Mouse (Mus musculus) Patski (cell line): ENCODE measurements around the gene Sft2d1. TPM values are rescaled to one million over a fixed set of nuclear protein-coding genes. Genes with fewer than 3 reads are reported as not detected.

ENCODE experiments used
- ATAC-seq: fragments of 100-300 bp; one replicate; pipeline ENCODE4 v1.8.0; 2021
- CTCF ChIA-PET: fragments of 350-600 bp; sonication (Branson Sonifier 250); formaldehyde crosslinking; loops from one replicate; lab custom pipeline; 2022; ENCODE audit warnings: inconsistent platforms; lab: Charles Lee
- POLR2A ChIA-PET: fragments of 350-600 bp; sonication (Branson Sonifier 250); formaldehyde crosslinking; loops from one replicate; lab custom pipeline; 2022; ENCODE audit warnings: antibody characterized with exemption, inconsistent platforms; lab: Charles Lee
- DNase-seq: peaks from one replicate; pipeline ENCODE4 v3.0.0-alpha.2; 2011; ENCODE audit warnings: low read depth, low spot score
- H3K27me3 ChIP-seq: fragments of 371-371 bp; one replicate; pipeline ENCODE4 v1.5.1; 2021
- CTCF ChIP-seq: fragments of 100-300 bp; IDR thresholded peaks from one replicate; pipeline ENCODE4 v1.5.1; 2021
- in situ Hi-C: fragments of 300-500 bp; cut with MboI; formaldehyde crosslinking; loops from 3 replicates; pipeline ENCODE4 v1.11.1; 2018; ENCODE audit warnings: low pct_unique_long_range_greater_than_20kb, mixed read lengths
- polyA plus RNA-seq: library from polyadenylated mRNA; unstranded; gene quantifications from one replicate; pipeline ENCODE4 v1.2.3, GENCODE M21; 2021

The Sft2d1 gene
- polyA plus RNA-seq, 1 experiment from 2014 or later: 61.2 TPM

DNA sequence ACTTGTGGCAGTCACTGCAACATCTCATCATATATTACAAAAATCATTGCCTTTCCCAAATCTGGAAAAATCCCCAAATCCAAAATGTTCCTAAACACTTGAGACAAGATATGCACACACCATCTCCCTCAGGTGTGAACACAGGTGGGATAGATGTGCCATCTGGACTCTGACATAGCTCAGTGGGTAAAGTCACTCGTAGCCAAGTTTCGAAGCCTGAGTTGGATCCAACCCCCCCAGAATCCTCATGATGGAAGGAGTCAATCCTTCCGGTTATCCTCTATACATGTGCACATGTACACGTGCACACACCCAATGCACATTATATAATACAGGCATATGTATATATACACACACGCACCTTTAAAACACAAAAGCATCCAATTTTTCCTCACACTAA, 50.0 kb downstream of the Sft2d1 start:
- ChIA-PET POLR2A (no interaction called here), CTCF (no interaction called here)
- no peak for ATAC-seq
- TF ChIP-seq CTCF: no peak
- no peak for DNase-seq
- in situ Hi-C loops: no loop called here
- peaks cover 12% of the 10 kb centered on the region for H3K27me3 ChIP-seq

DNA sequence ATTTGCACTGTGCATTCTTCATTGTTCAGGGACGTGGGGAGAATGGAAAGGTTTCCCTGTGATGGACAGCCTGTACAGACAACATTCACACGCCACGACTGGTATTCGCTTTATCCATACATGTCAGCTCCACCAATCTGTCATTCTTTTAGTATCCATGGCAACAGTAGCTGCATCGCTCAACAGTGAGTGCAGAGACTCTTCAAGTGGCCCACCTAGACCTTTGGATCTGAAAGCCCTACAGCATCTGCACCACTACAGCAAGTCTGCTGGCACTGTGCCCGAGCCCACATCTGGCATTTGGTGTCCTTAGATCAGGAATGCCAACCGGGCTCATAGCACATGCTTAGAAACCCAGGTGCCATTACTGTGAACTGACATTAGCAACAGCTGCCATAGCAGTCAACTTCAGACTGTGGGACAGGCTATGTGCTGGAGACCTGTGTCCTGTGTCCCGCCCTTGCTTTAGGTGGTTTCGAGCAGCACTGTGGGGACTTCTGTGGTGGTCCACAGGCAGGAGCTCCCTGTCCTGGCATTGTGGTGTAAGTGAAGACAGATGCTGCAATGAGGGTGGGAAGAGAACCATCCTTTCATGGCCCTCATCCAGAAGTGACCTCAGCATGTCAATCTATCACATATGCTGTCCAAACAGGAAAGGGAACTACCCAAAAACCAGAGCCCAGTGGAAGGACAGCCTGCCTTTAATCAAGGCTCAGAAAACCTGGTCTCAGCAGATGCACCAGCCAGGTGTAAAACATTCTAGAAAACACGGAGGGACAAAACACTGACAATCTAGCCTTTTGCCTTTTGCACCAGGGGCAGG, 50.6 kb downstream of the Sft2d1 start:
- ChIA-PET CTCF (interaction anchor here (0.9 kb wide), 1 partner anchor 159 kb away, joined by 3 read pairs; no protein-coding TSS in a partner anchor), POLR2A (no interaction called here)
- peaks cover 12% of the 10 kb centered on the region for H3K27me3 ChIP-seq
- ATAC-seq (no peak), DNase-seq (no peak)
- in situ Hi-C loops: no loop called here
- no peak for TF ChIP-seq CTCF

DNA sequence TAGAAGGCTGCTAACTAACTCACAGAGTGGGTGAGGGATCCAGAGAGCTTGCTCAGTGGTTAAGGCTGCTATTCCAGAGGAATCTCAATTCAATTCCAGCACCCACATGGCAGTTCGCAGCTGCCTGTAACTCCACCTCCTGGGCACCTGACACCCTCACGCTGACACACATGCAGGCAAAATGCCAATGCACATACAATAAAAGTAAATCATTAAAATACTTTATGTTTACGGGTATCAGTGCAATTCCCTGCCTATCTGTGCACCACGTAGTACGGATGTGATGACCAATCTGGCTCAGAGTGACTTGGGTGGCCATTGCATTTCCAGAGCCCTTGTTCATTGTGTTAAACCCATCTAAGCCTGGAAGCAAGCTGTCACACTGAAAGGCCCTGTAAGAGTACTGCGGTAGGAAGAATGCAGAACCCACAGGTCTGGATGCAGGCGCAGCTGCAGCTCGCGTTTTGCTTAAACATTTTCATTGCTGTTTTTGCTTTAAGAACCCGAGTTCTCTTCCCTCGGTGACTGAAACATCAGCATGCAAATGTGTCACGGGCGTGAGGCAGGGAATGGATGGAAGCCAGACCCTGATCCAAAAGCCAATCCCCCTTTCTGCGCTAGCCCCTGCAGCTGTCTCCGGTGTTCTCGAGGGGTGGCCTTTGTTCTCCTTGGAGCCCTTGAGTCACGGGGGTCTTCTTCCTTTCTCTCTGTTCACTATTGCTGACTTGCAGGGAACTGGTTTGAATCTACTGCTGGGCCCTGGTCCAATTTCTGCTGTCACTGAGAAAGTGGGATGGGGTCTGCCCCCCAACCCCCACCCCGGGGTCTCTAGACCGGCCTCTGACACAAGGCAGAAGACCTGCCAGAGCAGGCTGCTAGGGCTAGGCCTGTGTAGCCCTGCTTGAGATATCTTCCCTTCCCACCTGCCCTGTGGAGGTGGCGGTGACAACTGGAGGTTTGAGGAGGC, 56.9 kb downstream of the Sft2d1 start:
- DNase-seq (no peak), ATAC-seq (no peak)
- H3K27me3 ChIP-seq: peaks cover 8% of the 10 kb centered on the region
- in situ Hi-C loops: no loop called here
- POLR2A ChIA-PET: no interaction called here
- TF ChIP-seq CTCF: no peak
- CTCF ChIA-PET: interaction anchor here (1.7 kb wide), 1 partner anchor 103 kb away, joined by 4 read pairs; no protein-coding TSS in a partner anchor

DNA sequence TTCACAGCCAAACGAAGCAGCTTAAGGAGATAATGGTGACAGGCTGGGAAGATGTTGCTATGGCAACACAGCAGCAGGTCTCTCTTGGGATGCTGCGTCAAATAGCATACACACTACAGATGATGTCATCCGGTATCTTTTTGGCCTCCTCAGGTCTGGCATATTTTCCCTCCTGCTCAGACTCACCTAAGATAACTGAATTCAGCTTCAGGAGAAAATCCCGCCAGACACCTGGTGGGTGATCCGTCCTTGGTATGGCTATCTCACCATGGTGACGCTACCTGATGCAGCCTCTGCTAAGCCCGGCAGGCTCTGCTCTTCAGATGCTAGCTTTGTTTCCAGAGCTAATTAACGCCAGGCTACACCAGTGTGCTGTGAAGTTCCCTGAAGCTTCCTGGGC, 57.7 kb downstream of the Sft2d1 start:
- DNase-seq (no peak), ATAC-seq (no peak)
- H3K27me3 ChIP-seq: peaks cover 6% of the 10 kb centered on the region
- TF ChIP-seq CTCF: no peak
- in situ Hi-C loops: no loop called here
- ChIA-PET CTCF (no interaction called here), POLR2A (no interaction called here)

DNA sequence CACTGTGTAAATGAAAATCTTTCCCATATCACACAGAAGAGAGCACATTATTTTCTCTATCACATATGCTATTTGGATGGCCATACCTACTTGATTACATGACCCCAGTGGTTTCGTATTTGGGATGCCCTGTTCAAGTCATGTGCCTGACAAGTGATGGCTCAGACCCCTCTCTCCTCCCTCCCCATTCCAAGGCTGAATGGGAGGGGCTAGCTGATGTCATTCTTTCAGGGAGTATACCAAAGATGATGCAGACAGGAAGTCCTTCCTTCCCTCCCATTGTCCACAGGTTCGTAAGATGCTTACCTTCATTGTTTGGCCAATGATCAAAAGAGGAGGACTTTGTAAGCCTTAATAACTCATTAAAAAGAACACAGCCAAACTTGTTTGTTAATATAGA, 58.3 kb downstream of the Sft2d1 start:
- CTCF ChIA-PET: no interaction called here
- ATAC-seq: no peak
- peaks cover 6% of the 10 kb centered on the region for H3K27me3 ChIP-seq
- POLR2A ChIA-PET: no interaction called here
- TF ChIP-seq CTCF: no peak
- no peak for DNase-seq
- in situ Hi-C loops: no loop called here

DNA sequence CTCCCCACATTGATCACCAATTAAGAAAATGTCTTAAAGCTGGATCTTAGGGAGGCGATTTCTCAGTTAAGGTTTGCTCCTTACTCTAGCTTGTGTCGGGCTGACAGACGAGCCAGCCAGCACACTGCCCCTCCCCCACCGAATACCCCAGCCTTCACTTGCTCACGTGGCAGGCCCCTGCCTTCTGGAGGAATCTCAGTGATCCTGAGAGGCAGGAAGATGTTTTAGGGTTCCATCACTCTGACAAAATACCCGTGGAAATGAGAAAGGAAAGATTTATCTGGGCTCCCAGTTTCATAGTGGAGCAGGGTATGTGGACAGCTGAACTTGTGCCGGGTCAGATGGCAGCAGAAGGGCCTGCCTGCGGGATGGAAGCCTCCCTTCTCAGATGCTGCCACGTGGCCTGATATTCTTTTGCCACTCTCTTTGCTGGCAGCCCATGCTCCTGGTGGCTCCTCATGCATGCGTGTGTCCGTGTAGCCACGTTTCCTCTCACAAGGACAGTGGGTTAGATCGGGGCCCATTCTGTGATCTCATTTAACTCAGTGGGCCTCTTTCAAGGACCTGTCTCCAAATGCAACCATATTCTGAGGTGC, 59.8 kb downstream of the Sft2d1 start:
- POLR2A ChIA-PET: interaction anchor here (1.0 kb wide), 1 partner anchor 107 kb away, joined by 3 read pairs; no protein-coding TSS in a partner anchor
- TF ChIP-seq CTCF: no peak
- ATAC-seq (no peak), DNase-seq (no peak)
- CTCF ChIA-PET: interaction anchor here (1.4 to 1.8 kb wide), 2 partner anchors 58 to 90 kb away, joined by 3 to 4 read pairs; no protein-coding TSS in a partner anchor
- in situ Hi-C loops: loop anchor here (5.0 kb wide), 2 partner anchors 58 to 113 kb away; partner anchors contain the start of gene Sft2d1
- H3K27me3 ChIP-seq: peaks cover 6% of the 10 kb centered on the region

DNA sequence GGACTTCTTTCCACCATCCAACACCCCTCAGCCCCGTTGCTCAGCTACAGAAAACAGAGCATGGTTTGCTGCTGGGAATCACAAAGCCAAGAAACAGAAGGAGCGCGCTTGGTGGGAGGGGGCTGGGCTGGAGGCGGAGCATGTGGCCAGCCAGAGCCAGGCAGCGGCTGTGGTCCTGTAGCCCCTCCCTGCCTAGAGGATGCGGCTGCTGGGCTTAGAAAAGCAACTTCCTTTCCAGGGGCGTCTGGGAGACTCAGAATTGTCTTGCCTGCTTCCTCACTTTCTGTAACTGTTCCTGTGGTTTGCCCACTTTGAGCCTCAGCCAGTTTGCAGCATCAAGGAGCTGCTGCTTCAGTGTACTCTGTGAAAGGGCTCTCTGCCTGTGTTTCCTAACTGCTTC, 60.9 kb downstream of the Sft2d1 start:
- H3K27me3 ChIP-seq: peaks cover 6% of the 10 kb centered on the region
- DNase-seq (no peak), ATAC-seq (peak; percentile 37)
- CTCF ChIA-PET: interaction anchor here (0.7 to 3.7 kb wide), 17 partner anchors 10 to 123 kb away, joined by 3 to 25 read pairs (median 4); partner anchors contain the start of gene T2
- POLR2A ChIA-PET: interaction anchor here (1.0 kb wide), 1 partner anchor 108 kb away, joined by 3 read pairs; no protein-coding TSS in a partner anchor
- no peak for TF ChIP-seq CTCF
- in situ Hi-C loops: loop anchor here (5.0 kb wide), 2 partner anchors 60 to 115 kb away; partner anchors contain the start of gene Sft2d1

DNA sequence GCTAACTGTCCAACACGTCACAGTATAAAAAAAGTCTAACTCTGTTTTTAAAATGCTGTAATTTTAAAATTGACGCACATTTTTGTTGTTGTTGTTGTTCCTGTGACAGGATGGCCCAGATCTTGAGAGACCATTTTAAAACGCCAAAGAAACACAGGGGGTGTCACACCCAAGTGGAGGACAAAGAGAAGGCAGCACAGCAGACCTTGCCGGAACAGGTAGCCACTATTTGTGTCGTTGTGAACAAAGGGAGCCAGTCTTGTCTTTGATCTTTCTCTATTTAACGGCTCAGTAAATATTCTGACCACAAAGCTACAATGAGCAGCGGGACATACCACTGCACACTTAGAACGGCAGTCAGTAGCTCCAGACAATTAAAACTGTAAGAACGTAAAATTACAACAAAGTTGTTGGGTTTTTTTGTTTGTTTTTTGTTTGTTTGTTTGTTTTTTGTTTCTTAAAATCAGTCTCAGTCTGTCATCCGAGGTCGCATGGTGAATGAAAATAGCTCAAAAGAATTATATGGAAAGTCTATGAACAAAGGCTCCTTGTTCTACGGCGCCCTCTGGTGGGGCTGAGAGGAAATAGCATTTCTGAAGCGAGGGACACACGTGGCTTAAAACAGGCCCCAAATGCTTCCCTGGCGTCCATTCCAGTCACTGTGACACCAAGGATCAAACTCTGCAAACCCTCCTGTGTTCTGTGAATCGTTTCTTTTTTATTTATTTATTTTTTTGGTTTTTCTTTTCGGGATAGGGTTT, 61.6 kb downstream of the Sft2d1 start:
- in situ Hi-C loops: loop anchor here (5.0 kb wide), 2 partner anchors 60 to 115 kb away; partner anchors contain the start of gene Sft2d1
- ChIA-PET CTCF (interaction anchor here (0.6 to 3.7 kb wide), 22 partner anchors 10 to 123 kb away, joined by 3 to 25 read pairs (median 4); partner anchors contain the start of gene T2), POLR2A (no interaction called here)
- ATAC-seq (peak; percentile 72), DNase-seq (peak; percentile 37)
- H3K27me3 ChIP-seq: peaks cover 6% of the 10 kb centered on the region
- TF ChIP-seq CTCF: peak; percentile 94

Other genes starting within 250 kb of the Sft2d1 start
- 0.18 TPM for gene Gm49673, start 163.3 kb upstream of the Sft2d1 start, polyA plus RNA-seq
- gene Rnaset2a, start 163.0 kb upstream of the Sft2d1 start, polyA plus RNA-seq: 36.5 TPM
- 33.1 TPM for gene Fgfr1op, start 145.6 kb upstream of the Sft2d1 start, polyA plus RNA-seq
- gene Ccr6, start 75.1 kb upstream of the Sft2d1 start, polyA plus RNA-seq: not detected
- gene Mpc1, start 28.2 kb upstream of the Sft2d1 start, polyA plus RNA-seq: 168 TPM
- 0.19 TPM for gene Prr18, start 26.4 kb downstream of the Sft2d1 start, polyA plus RNA-seq
- gene T2, start 44.9 kb downstream of the Sft2d1 start, polyA plus RNA-seq: 0.05 TPM
- gene T, start 123.3 kb downstream of the Sft2d1 start, polyA plus RNA-seq: not detected
- gene Pde10a, start 214.3 kb downstream of the Sft2d1 start, polyA plus RNA-seq: 7.7 TPM